Mouse (Mus musculus): ENCODE measurements around the gene Ninj2. TPM values are rescaled to one million over a fixed set of nuclear protein-coding genes. Genes with fewer than 3 reads are reported as not detected.

The Ninj2 gene
- polyA plus RNA-seq, 1 experiment from 2014 or later = 1.6 TPM

- peaks cover 6% of the 10 kb centered on the region; the same call in 1 of the 2 replicates for H3K4me1 ChIP-seq
- H3K27me3 ChIP-seq = no peaks in the 10 kb centered on the region
- H3K9me3 ChIP-seq = no peaks in the 10 kb centered on the region
- H3K4me2 ChIP-seq = no peak overlapping the region
- WGBS = 23% methylated on average over 6 of the region's 6 CpGs
- H3K36me3 ChIP-seq = no peaks in the 10 kb centered on the region
- H3K4me3 ChIP-seq = no peak overlapping the region
- H3K27ac ChIP-seq = no peak overlapping the region
- no peak for ATAC-seq (ENCODE audit: insufficient number of reproducible peaks, low FRiP score, low TSS enrichment, low read depth)
- no peak overlapping the region for H3K9ac ChIP-seq
These were observed 129.5 kb downstream of the Ninj2 start for GRCm38 (mm10) chr6:120222669-120223068.

DNA sequence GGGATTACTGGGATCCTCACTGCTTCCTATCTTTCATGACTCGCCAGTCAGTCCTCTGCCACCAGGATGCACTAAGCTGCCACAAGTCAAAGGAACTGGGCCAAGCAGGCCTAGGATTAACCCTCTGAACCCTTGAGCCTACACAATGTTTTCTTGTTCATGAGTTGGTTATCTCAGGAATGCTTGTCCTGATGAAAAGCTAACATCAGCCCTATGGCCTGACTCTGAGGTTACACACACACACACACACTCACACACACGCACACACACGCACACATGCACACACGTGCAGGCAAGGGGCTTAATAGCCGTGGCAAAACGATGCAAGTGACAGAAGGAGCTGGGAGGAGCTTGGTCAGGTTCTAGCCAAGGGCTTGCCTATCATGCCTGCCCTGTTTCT is 132.2 kb downstream of the Ninj2 start:
- ATAC-seq (ENCODE audit: insufficient number of reproducible peaks, low FRiP score, low TSS enrichment, low read depth) = no peak
- H3K27ac ChIP-seq = peak overlapping the region; percentile 47; the same call in 1 of the 2 replicates
- H3K4me3 ChIP-seq = no peak overlapping the region

DNA sequence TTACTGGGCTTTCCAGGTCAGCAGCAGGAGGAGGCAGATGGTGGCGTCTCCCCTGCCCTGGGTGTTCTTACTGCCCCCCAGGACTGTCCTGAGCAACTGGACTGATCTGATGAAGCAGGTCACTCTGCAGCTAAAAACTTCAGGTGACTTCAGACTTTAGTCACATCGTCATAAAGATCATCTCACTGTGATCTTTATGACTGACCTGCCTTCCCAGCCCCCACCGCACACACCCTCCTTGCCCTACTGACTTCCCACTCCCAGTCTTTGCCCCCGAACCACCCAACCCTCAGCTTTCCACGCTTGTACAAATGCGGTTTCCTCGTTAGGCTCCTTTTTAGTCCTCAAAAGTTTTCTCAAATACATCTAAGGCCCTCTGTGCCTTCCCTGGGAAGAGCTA is 133.9 kb downstream of the Ninj2 start:
- 84% methylated on average over 7 of the region's 7 CpGs for WGBS
- Histone ChIP-seq H3K4me3 (no peak overlapping the region), H3K36me3 (no peaks in the 10 kb centered on the region), H3K9ac (no peak overlapping the region), H3K4me1 (peaks cover 6% of the 10 kb centered on the region; the same call in 1 of the 2 replicates), H3K27ac (no peak overlapping the region), H3K27me3 (no peaks in the 10 kb centered on the region), H3K4me2 (no peak overlapping the region), H3K9me3 (no peaks in the 10 kb centered on the region)
- ATAC-seq (ENCODE audit: insufficient number of reproducible peaks, low FRiP score, low TSS enrichment, low read depth) = no peak

More for the DNA sequence above, 132.2 kb downstream of the Ninj2 start:
- no peaks in the 10 kb centered on the region for H3K36me3 ChIP-seq
- no peak overlapping the region for H3K9ac ChIP-seq
- H3K4me1 ChIP-seq = peaks cover 6% of the 10 kb centered on the region; the same call in 1 of the 2 replicates
- no peaks in the 10 kb centered on the region for H3K9me3 ChIP-seq
- no peaks in the 10 kb centered on the region for H3K27me3 ChIP-seq
- 63% methylated on average over 6 of the region's 6 CpGs for WGBS
- H3K4me2 ChIP-seq = no peak overlapping the region

DNA sequence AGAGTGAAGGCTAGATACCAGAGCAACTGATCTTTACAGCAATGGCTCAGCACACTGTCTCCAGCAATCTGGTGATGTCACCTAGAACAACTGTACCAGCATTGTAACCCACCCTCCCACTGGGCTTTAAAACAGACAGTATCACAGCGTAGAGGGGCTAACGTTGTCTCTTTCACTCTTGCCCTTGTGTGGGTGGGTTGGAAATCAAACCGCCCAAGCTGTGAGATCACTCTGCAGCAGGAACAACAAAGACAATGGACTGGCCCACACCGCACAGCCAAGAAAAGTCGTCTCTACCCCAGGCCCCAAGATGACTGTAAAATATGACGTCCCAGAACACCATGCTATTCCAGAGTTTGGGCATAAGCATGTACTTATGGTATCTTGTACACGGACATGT is 136.7 kb downstream of the Ninj2 start:
- Histone ChIP-seq H3K4me2 (no peak overlapping the region), H3K9ac (no peak overlapping the region), H3K27me3 (no peaks in the 10 kb centered on the region), H3K4me3 (no peak overlapping the region), H3K27ac (no peak overlapping the region), H3K9me3 (no peaks in the 10 kb centered on the region), H3K4me1 (peaks cover 6% of the 10 kb centered on the region; the same call in 1 of the 2 replicates), H3K36me3 (no peaks in the 10 kb centered on the region)
- 72% methylated on average over 7 of the region's 7 CpGs for WGBS
- no peak for ATAC-seq (ENCODE audit: insufficient number of reproducible peaks, low FRiP score, low TSS enrichment, low read depth)

- Histone ChIP-seq H3K9ac (no peak overlapping the region), H3K4me1 (peaks cover 5% of the 10 kb centered on the region; the same call in 1 of the 2 replicates), H3K9me3 (no peaks in the 10 kb centered on the region), H3K27me3 (no peaks in the 10 kb centered on the region), H3K27ac (no peak overlapping the region), H3K36me3 (no peaks in the 10 kb centered on the region), H3K4me2 (no peak overlapping the region), H3K4me3 (no peak overlapping the region)
- 48% methylated on average over 1 of the region's 1 CpGs for WGBS
- ATAC-seq (ENCODE audit: insufficient number of reproducible peaks, low FRiP score, low TSS enrichment, low read depth) = no peak
These were observed 137.3 kb downstream of the Ninj2 start for GRCm38 (mm10) chr6:120230441-120230840.

- H3K36me3 ChIP-seq = no peaks in the 10 kb centered on the region
- no peak overlapping the region for H3K9ac ChIP-seq
- H3K4me2 ChIP-seq = no peak overlapping the region
- H3K27ac ChIP-seq = no peak overlapping the region
- no peaks in the 10 kb centered on the region for H3K4me1 ChIP-seq
- no peak overlapping the region for H3K4me3 ChIP-seq
- no peak for ATAC-seq (ENCODE audit: insufficient number of reproducible peaks, low FRiP score, low TSS enrichment, low read depth)
- no peaks in the 10 kb centered on the region for H3K9me3 ChIP-seq
- 90% methylated on average over 6 of the region's 6 CpGs for WGBS
- H3K27me3 ChIP-seq = no peaks in the 10 kb centered on the region
These were observed 139.7 kb downstream of the Ninj2 start for GRCm38 (mm10) chr6:120232885-120233284.

GRCm38 (mm10) chr6:120235874-120236273 is 142.7 kb downstream of the Ninj2 start:
- no peaks in the 10 kb centered on the region for H3K36me3 ChIP-seq
- no peak overlapping the region for H3K9ac ChIP-seq
- H3K27ac ChIP-seq = no peak overlapping the region
- H3K4me2 ChIP-seq = no peak overlapping the region
- WGBS = 47% methylated on average over 7 of the region's 7 CpGs
- no peaks in the 10 kb centered on the region for H3K9me3 ChIP-seq
- no peak for ATAC-seq (ENCODE audit: insufficient number of reproducible peaks, low FRiP score, low TSS enrichment, low read depth)
- H3K4me3 ChIP-seq = no peak overlapping the region
- H3K27me3 ChIP-seq = no peaks in the 10 kb centered on the region
- H3K4me1 ChIP-seq = no peaks in the 10 kb centered on the region

- no peak for ATAC-seq (ENCODE audit: insufficient number of reproducible peaks, low FRiP score, low TSS enrichment, low read depth)
- 0 out of 2 replicates have a peak overlapping the region, but pooled peaks have one; percentile 3 for H3K27ac ChIP-seq
- no peak overlapping the region for H3K4me2 ChIP-seq
- H3K4me3 ChIP-seq = no peak overlapping the region
- H3K27me3 ChIP-seq = no peaks in the 10 kb centered on the region
- H3K9me3 ChIP-seq = no peaks in the 10 kb centered on the region
- H3K36me3 ChIP-seq = no peaks in the 10 kb centered on the region
- H3K9ac ChIP-seq = no peak overlapping the region
- WGBS = 77% methylated on average over 5 of the region's 5 CpGs
- no peaks in the 10 kb centered on the region for H3K4me1 ChIP-seq
These were observed 147.3 kb downstream of the Ninj2 start for GRCm38 (mm10) chr6:120240461-120240860.

DNA sequence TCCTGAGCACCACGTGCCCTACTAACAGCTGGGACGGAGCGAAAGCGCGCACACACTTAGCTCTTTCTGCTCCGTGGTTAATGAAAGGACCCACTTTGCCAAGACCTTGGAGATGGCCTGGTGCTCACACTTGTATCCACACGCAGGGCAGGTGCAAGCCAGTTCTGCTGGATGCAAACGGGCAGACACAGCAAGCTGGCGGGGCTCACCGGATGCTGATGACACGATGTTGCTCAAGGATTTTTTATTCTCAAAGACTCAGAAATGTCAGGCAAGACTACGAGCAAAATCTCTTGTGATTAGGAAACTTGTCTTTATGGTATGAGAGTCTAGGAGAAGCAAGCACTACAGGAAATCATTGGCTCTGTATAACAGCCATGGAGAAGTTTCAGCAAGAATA is 148.3 kb downstream of the Ninj2 start:
- no peak for ATAC-seq (ENCODE audit: insufficient number of reproducible peaks, low FRiP score, low TSS enrichment, low read depth)
- Histone ChIP-seq H3K36me3 (no peaks in the 10 kb centered on the region), H3K4me1 (no peaks in the 10 kb centered on the region), H3K4me2 (no peak overlapping the region), H3K9me3 (no peaks in the 10 kb centered on the region), H3K4me3 (no peak overlapping the region), H3K9ac (no peak overlapping the region), H3K27ac (no peak overlapping the region), H3K27me3 (no peaks in the 10 kb centered on the region)
- 76% methylated on average over 12 of the region's 12 CpGs for WGBS

DNA sequence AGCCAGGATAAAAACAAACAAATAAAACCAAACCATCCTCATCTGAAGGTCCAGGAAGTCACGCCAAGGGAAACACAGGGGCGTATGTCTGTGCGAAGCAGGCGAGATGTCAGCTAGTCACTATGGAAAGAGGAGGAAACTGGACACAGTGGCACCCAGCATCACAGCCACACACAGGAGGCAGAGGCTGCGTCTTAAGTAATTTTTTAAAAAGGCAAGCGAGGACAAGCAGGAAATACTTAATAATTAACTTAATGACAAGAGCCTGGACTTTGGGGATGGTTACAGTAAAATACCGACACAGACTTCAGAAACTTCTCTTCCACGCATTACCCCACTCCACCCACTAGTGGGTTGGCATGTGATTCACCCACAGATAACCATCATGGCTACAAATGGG is 149.4 kb downstream of the Ninj2 start:
- Histone ChIP-seq H3K9ac (no peak overlapping the region), H3K4me3 (no peak overlapping the region), H3K27ac (no peak overlapping the region), H3K4me2 (no peak overlapping the region), H3K4me1 (no peaks in the 10 kb centered on the region), H3K36me3 (no peaks in the 10 kb centered on the region), H3K9me3 (no peaks in the 10 kb centered on the region), H3K27me3 (no peaks in the 10 kb centered on the region)
- WGBS = 65% methylated on average over 8 of the region's 8 CpGs
- no peak for ATAC-seq (ENCODE audit: insufficient number of reproducible peaks, low FRiP score, low TSS enrichment, low read depth)

GRCm38 (mm10) chr6:120243250-120243649 is 150.1 kb downstream of the Ninj2 start:
- no peak overlapping the region for H3K9ac ChIP-seq
- no peak overlapping the region for H3K4me3 ChIP-seq
- ATAC-seq (ENCODE audit: insufficient number of reproducible peaks, low FRiP score, low TSS enrichment, low read depth) = no peak
- no peaks in the 10 kb centered on the region for H3K4me1 ChIP-seq
- no peaks in the 10 kb centered on the region for H3K36me3 ChIP-seq
- H3K9me3 ChIP-seq = no peaks in the 10 kb centered on the region
- no peak overlapping the region for H3K4me2 ChIP-seq
- H3K27me3 ChIP-seq = no peaks in the 10 kb centered on the region
- H3K27ac ChIP-seq = no peak overlapping the region
- WGBS = 72% methylated on average over 8 of the region's 8 CpGs

DNA sequence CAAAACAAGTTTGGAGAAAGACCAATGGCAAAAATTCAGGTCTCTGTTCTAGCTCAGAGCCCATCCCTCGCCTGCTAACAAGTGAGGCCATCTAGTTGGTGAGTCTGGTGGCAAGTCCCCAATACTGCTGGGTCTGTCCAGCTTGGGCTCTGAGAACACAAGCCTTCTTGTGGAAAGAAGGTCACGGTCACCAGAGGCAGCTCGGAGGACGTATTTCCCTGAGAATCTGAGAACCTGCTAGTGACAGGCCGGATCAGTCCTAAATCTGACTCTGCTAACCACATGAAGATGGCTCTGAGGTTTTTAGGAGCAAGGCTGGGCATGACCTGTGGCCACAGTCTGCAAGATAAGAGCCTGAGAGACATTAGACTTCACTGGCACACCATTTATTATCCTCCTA is 153.5 kb downstream of the Ninj2 start:
- Histone ChIP-seq H3K9ac (no peak overlapping the region), H3K4me3 (no peak overlapping the region)
- 76% methylated on average over 5 of the region's 5 CpGs for WGBS

DNA sequence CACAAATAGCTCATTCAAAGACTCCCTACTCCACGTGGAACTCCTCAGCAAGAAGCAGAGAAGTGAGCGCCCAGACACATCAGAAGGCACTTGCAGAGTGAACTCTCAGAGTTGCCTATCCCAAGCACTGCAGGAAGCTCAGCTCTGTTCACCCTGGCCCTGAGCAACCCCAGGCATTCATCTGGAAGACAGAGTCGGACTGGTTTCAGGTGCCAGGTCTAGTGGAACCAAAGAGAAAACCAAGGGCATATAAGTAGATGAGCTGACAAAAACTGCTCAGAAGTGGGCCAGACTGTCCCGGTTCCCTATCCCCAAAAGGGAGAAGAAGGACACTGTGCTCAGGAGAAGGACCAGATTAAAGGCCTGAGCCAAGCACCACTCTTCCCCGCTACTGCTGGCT is 156.7 kb downstream of the Ninj2 start:
- 65% methylated on average over 5 of the region's 5 CpGs for WGBS
- Histone ChIP-seq H3K27ac (no peak overlapping the region), H3K27me3 (no peaks in the 10 kb centered on the region), H3K4me2 (no peak overlapping the region), H3K4me1 (no peaks in the 10 kb centered on the region), H3K9me3 (no peaks in the 10 kb centered on the region), H3K9ac (no peak overlapping the region), H3K4me3 (no peak overlapping the region), H3K36me3 (no peaks in the 10 kb centered on the region)
- ATAC-seq (ENCODE audit: insufficient number of reproducible peaks, low FRiP score, low TSS enrichment, low read depth) = no peak

More for the DNA sequence above, 153.5 kb downstream of the Ninj2 start:
- no peak for ATAC-seq (ENCODE audit: insufficient number of reproducible peaks, low FRiP score, low TSS enrichment, low read depth)
- H3K4me1 ChIP-seq = no peaks in the 10 kb centered on the region
- H3K36me3 ChIP-seq = no peaks in the 10 kb centered on the region
- H3K9me3 ChIP-seq = no peaks in the 10 kb centered on the region
- H3K27me3 ChIP-seq = no peaks in the 10 kb centered on the region
- H3K27ac ChIP-seq = no peak overlapping the region
- H3K4me2 ChIP-seq = no peak overlapping the region
